Mouse (Mus musculus): ENCODE measurements around the gene Negr1. TPM values are rescaled to one million over a fixed set of nuclear protein-coding genes. Genes with fewer than 3 reads are reported as not detected.

Negr1 gene
- total and polyA plus RNA-seq, 3 experiments, result not detected

DNA sequence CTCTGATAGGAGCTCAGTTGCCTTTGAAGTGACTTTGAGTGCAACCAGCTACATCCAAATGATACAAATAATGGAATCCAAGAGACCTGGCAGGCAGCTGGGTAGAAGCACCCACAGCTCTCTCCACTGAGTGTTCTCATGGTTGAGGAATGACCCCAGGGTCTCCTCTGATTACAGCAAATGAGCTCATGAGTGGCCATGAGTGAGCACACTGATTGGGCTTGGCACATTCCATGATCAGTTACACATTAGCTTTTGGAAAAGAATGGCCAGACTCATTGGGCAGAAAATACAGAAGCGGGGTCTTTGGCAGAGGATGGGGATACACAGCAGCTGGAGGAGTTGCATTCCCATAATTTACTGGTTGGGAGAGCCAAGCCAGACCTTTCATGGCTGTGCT lies 678.6 kb downstream of the Negr1 start:
- Histone ChIP-seq H3K27me3 (replicated peaks) (peaks cover 4% of the 10 kb centered on the region), H3K79me2 (replicated peaks; ENCODE audit: control insufficient read depth, extremely low read depth, insufficient read depth, poor library complexity, severe bottlenecking) (no peaks in the 10 kb centered on the region; the same call in 1 of the 2 replicates), H3K36me3 (replicated peaks in 1 of 2; ENCODE audit: control insufficient read depth in 1 of 2, insufficient read depth in 1 of 2, low read length in 1 of 2) (no peaks in the 10 kb centered on the region), H3K9me3 (replicated peaks; ENCODE audit: low read length) (no peaks in the 10 kb centered on the region), H3K4me1 (ENCODE audit: control insufficient read depth in 1 of 2, insufficient read depth in 2 of 2) (no peaks in the 10 kb centered on the region), H3K4me2 (ENCODE audit: insufficient read depth, low read depth, poor library complexity, severe bottlenecking) (no peak overlapping the region), H3K4me3 (replicated peaks in 1 of 3; ENCODE audit: low read depth in 2 of 3, low read length in 2 of 3, poor library complexity in 1 of 3) (no peak overlapping the region), H3K9ac (ENCODE audit: insufficient read depth, low read depth) (no peak overlapping the region), H3K27ac (ENCODE audit: insufficient read depth, low read depth) (no peak overlapping the region)
- DNase-seq (ENCODE audit: extremely low read depth), result no peak
- dilution Hi-C loops (cut with MboI; ENCODE audit: extremely low pct_ligation_motif_present, extremely low pct_unique_long_range_greater_than_20kb, low sequenced_read_pairs), result no loop called here
- in situ Hi-C loops (cut with MboI; ENCODE audit: low pct_ligation_motif_present, low pct_unique_long_range_greater_than_20kb, low sequenced_read_pairs), result no loop called here
- TF ChIP-seq KAT2A (IDR thresholded peaks at IDR 0.05; ENCODE audit: insufficient replicate concordance, low read length) (no peak), SIN3A (IDR thresholded peaks at IDR 0.05; ENCODE audit: low read length) (no peak), ZC3H11A (IDR thresholded peaks at IDR 0.05; ENCODE audit: low read depth, low read length) (no peak), JUN (IDR thresholded peaks at IDR 0.05; ENCODE audit: insufficient read depth, low read depth, low read length) (no peak), E2F4 (IDR thresholded peaks at IDR 0.05; ENCODE audit: insufficient replicate concordance, low read depth, low read length) (no peak), CTCF (conservative IDR thresholded peaks at IDR 0.05 in 1 of 2, IDR thresholded peaks at IDR 0.05 in 1 of 2; ENCODE audit: low read depth in 2 of 2, low read length in 2 of 2) (no peak), TBP (conservative IDR thresholded peaks at IDR 0.05; ENCODE audit: low read depth, low read length) (no peak), JUND (conservative IDR thresholded peaks at IDR 0.05; ENCODE audit: low read depth, low read length) (no peak), SMC3 (IDR thresholded peaks at IDR 0.05; ENCODE audit: low read depth, low read length) (no peak), IRF4 (IDR thresholded peaks at IDR 0.05; ENCODE audit: low read depth, low read length) (no peak)

DNA sequence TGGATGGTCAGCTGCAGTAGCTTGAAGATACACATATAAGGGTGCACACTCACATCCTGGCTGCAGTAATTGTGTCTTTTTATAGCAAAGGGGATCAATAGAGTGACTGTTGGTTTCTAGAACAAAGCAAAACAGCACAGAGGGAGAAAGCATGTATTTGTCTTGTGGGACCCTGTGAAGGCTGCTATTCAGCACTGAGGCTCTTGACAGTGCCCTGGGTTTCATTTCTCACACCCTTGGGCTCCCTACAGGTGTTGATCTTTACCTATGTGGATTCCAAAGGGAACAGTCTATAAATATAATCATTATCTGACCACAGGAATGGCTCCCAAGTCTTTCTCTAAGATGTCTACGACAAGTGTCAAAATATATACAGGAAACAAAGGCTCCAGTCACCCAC lies 693.9 kb downstream of the Negr1 start:
- DNase-seq (ENCODE audit: extremely low read depth), result no peak
- in situ Hi-C loops (cut with MboI; ENCODE audit: low pct_ligation_motif_present, low pct_unique_long_range_greater_than_20kb, low sequenced_read_pairs), result no loop called here
- H3K4me3 ChIP-seq (replicated peaks in 1 of 3; ENCODE audit: low read depth in 2 of 3, low read length in 2 of 3, poor library complexity in 1 of 3), result no peak overlapping the region
- peaks cover 3% of the 10 kb centered on the region for H3K9me3 ChIP-seq (replicated peaks; ENCODE audit: low read length)
- H3K79me2 ChIP-seq (replicated peaks; ENCODE audit: control insufficient read depth, extremely low read depth, insufficient read depth, poor library complexity, severe bottlenecking), result no peaks in the 10 kb centered on the region
- no peaks in the 10 kb centered on the region for H3K4me1 ChIP-seq (ENCODE audit: control insufficient read depth in 1 of 2, insufficient read depth in 2 of 2)
- H3K27ac ChIP-seq (ENCODE audit: insufficient read depth, low read depth), result no peak overlapping the region
- dilution Hi-C loops (cut with MboI; ENCODE audit: extremely low pct_ligation_motif_present, extremely low pct_unique_long_range_greater_than_20kb, low sequenced_read_pairs), result no loop called here
- TF ChIP-seq MYC (IDR thresholded peaks at IDR 0.05; ENCODE audit: low read depth, low read length) (no peak), POLR2A (IDR thresholded peaks at IDR 0.05; ENCODE audit: low read depth, low read length) (no peak), NELFE (IDR thresholded peaks at IDR 0.05; ENCODE audit: low read depth, low read length) (no peak), HCFC1 (IDR thresholded peaks at IDR 0.05; ENCODE audit: low read depth, low read length) (no peak), ELF1 (IDR thresholded peaks at IDR 0.05; ENCODE audit: low read depth, low read length) (no peak), E2F4 (IDR thresholded peaks at IDR 0.05; ENCODE audit: insufficient replicate concordance, low read depth, low read length) (no peak), TCF12 (IDR thresholded peaks at IDR 0.05; ENCODE audit: low read depth, low read length) (no peak), MAFK (IDR thresholded peaks at IDR 0.05; ENCODE audit: insufficient replicate concordance, low read length) (no peak), ZMIZ1 (IDR thresholded peaks at IDR 0.05; ENCODE audit: low read depth, low read length) (no peak)
- H3K36me3 ChIP-seq (replicated peaks in 1 of 2; ENCODE audit: control insufficient read depth in 1 of 2, insufficient read depth in 1 of 2, low read length in 1 of 2), result no peaks in the 10 kb centered on the region
- H3K9ac ChIP-seq (ENCODE audit: insufficient read depth, low read depth), result no peak overlapping the region
- peaks cover 42% of the 10 kb centered on the region for H3K27me3 ChIP-seq (replicated peaks)
- no peak overlapping the region for H3K4me2 ChIP-seq (ENCODE audit: insufficient read depth, low read depth, poor library complexity, severe bottlenecking)
